Mouse (Mus musculus): ENCODE data around the gene Omp.

The Omp gene

DNA sequence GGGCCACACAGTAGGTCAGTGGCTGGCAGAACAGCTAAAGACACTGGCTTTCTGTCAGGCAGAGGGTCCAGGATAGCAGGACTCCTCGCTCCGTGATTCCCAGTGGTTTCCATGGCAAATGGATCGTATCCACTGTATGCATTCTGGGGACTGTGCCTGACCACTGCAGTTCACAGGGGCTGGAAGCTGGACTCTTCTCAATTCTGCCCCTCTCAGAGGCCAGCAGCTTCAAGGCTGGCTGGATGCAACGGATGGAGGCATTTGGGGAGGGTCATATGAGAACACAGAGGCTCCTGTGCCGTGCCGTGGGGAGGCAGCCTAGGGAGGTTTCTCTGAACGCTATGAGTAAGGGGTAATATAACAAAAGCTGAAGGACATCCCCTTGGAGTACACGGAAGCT, 3.1 kb downstream of the Omp start:
- WGBS = 77% methylated on average over 8 of the region's 8 CpGs

DNA sequence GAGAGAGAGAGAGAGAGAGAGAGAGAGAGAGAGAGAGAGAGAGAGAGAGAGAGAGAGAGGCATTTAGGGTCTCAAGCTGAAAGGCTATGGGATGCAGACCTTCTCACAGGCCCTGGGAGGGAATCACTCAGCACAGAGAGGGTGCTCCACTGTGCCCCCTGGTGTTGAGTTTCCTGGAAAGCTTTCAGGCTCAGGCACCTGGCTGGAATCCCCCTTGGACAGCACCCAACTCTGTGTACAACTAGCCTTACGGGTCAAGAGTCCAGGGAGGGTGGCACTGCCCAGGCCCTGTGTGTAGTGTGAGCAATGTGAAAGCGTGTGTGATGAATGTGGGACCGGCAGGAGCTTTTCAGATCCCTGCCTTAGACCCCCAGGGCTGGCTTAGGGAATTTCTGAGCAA, 4.1 kb downstream of the Omp start:
- WGBS = 81% methylated on average over 3 of the region's 3 CpGs

DNA sequence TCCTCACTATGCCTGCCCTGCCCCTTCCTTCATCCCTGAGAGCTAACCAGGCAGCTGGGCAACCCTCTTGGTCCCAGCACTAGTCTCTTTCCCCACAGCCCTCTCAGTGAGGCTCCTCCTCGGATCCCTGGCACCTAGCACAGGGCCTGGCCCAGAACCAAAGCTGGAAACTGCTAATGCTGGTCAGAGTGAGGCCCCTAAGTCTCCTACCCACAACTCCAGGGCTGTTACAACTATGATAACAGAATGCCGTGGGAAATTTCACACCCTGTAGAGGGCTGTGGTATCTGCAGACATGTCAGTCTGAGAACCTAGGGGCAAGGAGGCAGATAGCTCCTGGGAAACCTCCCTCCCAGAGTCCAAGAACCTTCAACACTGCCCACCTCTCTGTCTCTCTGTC, 4.7 kb downstream of the Omp start:
- 53% methylated on average over 2 of the region's 2 CpGs for WGBS

DNA sequence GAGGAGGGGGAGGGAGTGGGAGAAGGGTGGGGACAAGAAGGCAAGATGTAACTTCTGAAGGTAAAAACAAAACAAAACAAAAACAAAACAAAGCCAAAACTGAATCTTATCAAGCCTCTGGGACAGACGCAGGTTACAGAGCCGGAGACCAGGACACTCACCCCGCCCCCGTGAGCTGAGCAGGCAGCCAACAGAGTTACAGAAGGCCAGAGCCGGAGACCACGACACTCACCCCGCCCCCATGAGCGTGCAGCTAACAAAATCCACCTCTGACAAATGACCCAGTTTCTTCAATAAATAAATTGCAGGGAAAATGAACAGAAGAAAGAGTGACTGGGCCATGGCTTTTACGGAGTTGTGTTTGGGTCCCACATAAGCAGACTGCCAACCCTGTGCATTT, 6.1 kb downstream of the Omp start:
- 65% methylated on average over 9 of the region's 9 CpGs for WGBS

DNA sequence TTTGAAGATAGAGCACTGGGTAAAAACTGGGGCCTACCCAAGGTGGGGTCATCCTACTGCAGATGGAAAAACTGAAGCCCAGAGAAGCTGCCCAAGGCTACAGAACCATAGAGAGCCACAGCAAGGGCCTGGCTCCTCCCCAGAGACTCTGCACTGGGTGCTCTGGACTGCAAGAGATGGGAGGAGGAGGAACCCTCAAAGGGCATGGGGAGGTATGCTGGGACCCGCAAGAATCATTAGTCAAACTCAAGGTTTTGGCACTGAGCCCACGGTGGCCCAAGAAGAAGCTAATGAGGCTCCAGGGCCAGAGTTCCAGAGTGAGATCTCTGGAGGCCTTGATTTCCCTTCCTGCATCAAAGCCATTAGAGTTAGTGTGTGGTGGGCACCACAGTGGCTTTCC, 7.3 kb downstream of the Omp start:
- WGBS = 75% methylated on average over 2 of the region's 2 CpGs

DNA sequence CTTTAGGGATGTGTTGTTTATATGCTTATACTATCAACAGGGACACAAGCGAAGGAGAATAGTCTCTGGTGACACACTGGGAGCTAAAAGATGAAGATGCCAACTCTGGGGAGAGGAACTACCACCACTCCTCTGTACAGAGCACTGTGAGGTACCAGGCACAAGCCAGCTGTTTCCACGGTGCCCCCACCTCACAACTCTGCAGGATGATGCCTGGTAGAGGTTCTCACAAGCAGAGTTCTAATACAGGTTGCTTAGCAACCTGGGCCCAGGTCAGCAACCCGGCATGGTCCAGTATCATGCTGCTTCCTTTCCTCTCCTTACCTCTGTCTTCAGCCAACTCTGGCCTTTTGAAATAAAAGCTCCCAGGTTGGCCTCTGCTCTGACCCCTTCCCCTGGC, 7.7 kb downstream of the Omp start:
- 58% methylated on average over 3 of the region's 3 CpGs for WGBS

DNA sequence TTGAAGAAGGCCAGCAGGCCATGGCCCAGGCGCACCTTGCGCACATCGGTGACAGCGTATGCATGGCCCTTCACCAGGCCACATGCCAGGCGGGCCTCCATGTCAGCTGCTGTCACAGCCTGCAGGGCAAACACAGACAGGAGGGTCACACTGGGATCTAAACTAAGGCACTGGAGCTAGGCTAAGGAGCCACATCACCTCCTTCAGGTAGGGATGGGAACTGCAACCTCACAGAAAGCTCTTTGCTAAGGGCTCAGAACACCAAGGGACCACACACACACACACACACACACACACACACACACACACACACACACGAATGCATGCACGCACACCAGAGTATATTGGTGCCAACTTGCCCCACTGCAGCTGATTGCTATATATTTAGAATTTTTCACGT, 13.6 kb downstream of the Omp start:
- 94% methylated on average over 8 of the region's 8 CpGs for WGBS

DNA sequence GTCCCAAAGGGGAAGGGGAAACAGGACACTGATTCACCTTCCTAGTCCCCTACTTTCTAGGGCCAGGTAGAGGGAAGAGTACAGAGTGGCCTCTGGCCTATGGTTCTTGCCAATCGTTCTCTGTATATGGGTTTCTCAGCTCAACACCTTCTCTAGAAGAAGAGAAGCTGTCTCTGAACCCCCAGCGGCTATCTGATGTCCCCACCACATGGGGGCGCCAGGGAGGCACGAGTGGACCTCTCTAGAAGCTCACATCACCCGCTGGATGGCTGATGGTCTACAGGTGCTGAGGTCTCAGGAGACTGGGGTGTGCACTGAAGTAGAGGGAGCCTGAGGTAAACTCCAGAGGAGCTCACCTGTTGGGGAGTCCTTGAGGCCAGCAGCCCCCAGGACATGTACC, 19.8 kb downstream of the Omp start:
- 47% methylated on average over 5 of the region's 5 CpGs for WGBS

DNA sequence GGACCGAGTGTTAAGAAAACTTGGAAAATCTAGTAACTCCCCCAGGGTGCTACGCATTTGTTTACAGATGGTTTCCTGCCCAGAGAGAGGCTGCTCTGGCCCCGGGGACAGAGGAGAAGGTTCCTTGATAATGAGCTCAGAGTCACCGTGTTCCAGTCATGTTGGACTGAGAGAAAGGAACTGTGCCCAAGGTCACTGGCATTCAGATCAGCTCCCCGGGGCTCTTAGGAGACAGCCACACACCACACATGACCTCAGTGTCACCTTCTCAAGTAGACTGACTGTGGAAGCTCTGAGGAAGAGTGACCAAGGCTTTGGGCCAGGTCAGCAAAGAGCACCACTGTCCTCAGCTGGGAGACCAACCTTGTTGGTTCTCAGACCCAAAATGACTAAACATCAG, 20.6 kb downstream of the Omp start:
- 69% methylated on average over 5 of the region's 5 CpGs for WGBS

DNA sequence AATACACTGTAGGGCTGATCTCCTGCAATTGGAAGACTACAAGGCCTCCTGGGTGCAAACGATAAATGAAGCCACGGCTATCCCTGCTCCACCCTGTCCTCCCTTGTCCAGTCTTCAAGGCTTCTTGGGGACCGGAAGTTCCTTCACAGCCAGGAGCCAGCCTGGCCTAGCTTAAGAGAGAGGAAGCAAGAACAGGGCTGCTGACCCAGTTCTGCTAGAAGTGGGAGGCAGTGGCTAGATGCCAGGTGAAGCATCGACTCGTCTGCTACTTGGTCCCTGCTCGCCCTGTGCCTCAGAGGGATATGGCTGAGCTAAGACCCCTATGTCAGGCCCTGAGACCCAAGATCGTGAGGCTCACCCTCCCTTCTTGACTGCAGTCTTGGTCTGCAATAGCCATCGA, 23.6 kb downstream of the Omp start:
- 47% methylated on average over 8 of the region's 8 CpGs for WGBS

DNA sequence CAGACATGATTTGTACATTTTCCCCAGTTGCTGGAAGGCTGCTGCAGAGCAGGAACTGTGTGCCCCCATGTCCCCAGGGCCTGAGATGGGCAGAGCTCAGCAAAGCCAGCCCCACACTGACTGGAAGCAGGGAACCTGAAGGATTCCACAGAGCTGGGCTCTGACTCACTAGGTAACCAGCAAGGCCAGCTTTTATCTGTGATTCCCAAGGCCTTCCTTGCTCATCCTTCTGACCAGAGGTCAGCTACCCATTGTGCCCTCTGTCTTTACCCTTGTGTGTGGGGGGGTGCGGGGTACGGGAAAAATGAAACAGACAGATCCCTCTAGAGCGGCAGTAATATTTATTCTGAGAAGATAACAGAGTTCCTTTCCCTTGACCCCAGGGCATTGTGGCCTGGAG, 24.1 kb downstream of the Omp start:
- WGBS = 79% methylated on average over 3 of the region's 3 CpGs

DNA sequence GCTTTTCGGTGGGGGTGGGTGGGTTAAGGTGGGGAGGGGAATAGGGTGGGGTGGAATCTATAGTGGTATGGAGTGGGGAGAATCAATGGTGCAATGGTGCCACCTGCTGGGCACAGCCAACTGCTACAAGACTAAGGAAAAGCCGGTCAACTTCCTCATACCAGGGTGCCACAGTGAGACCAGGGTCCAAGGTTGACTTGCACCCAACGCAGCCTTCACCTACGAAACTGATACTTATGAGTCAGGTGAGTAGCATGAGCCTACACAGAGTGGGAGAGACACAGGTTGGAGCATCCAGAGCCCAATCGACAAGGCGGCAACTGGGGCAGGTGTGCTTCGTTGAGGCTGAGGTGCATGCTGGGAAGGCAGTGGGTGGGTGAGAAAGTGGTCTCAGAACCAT, 25.0 kb downstream of the Omp start:
- 5% methylated on average over 7 of the region's 7 CpGs for WGBS

DNA sequence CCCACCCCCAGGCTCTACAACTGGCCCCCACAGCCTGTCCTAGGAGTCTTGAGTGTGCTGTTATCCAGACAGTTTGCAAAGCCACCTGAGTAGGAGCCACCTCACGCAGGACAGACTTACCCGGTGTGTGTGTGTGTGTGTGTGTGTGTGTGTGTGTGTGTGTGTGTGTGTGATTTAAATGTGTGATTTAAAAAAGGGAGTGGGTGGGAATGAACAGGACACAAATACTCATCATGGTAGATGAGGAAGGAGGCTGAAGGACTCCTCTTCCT, 25.4 kb downstream of the Omp start:
- 44% methylated on average over 2 of the region's 2 CpGs for WGBS

DNA sequence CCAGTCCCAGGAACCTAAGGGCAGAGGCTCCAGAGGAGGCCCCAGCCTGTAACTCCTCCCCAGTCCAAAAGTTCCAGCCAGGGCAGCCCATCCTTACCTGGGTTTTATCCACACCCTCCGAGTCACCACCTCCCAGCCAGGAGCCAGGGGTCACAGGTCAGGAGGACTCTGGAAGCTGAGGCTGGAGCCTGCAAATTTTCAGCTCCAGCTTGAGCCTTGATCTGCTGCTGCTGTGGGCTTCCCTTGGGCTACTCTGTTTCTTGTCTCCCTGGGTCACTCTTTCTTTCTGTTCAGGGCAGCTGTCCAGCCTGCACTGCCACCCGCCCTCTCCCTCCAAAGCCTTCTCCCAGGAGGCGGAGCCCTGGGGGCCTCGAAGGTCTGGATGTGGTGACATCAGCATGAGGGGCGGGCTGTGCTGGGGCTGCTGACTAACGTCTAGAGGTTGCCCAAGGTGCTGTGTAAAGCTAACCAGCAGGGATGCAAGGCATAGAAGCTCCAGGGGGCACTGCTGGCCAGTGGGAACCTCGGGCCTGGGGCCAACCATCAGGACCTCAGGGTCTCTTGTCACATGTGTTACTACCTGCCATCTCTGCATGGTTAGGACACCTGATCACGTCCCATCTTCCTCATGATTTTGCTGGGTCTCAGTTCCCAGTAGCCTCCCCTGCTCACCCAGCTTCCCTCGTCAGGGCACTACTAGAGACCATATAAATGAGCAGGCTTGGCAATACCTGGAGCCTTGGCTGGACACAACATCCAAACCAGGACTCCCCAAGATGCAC, 25.9 kb downstream of the Omp start, which contains the start of gene Myo7a:
Myo7a (minus strand) TSS at position 346 of the 782 bp plus-strand sequence.
- 53% methylated on average over 9 of the region's 9 CpGs for WGBS

DNA sequence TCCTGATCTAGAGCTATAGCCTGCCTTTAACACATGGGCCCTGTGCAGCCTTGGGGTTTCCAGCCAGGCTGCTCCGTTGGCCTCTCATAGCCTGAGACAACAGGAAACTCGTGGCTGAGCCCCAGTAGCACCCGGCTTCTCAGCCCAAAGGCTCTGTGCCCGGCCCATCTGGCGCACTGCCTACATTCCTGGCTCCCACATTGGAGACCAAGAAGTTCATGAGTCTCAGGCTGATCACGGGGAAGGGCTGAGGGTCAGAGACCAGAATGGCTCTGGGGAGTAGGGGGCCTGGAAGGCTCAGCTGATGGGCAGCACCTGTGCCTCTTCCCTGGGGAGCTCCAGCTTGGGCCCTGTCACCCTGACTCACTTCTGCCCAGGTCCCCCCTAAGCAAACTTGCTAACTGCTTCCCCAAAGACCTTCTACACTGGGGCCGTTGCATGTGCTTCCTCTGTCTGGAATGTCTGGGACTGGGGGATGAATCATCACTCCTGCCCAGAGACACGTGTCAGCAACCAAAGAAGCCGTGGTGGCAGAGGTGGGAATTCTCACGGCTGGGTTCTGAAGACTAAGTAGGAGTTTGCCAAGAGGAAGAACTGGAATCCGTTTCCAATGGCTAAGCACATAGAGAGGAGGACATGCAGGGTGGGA, 28.2 kb downstream of the Omp start:
- WGBS = 51% methylated on average over 11 of the region's 11 CpGs

DNA sequence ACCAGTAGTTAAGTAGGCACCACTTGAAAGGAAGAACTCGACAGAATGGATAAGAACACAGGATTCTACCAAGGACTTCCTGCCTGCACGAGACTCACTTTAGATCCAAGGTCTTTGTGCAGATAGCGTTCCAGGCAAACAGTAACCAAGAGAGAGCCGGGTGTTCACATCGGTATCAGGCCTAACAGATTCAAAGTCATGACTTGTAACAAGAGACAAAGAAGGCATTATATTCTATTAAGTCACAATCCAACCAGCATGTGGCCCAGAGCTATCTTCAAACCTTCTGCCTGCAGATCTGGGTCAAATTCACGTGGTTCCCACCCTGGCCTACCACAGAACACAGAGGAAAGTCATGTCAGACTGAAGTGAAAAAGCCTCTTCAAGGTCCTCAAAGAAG, 30.6 kb downstream of the Omp start:
- 76% methylated on average over 6 of the region's 6 CpGs for WGBS

DNA sequence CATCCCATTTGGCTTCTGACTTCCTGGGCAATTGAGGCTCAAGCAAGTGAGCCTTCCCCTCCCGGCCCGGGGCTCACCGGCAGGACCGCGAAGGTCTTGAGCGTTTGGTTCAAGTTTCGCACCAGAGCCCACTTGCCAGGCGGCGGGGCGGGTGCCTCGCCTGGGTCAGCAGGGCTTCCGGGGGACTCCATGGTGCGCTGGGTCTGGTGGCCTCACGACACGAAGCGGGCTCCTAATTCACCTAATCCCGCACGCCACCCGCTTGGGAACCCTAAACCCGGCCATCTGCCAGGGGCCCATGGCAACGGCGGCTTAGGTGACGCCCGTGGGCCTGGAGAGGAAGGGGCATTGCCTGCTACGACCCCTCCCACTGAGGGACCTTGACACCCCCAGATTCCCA, 34.1 kb downstream of the Omp start:
- 15% methylated on average over 25 of the region's 25 CpGs for WGBS

DNA sequence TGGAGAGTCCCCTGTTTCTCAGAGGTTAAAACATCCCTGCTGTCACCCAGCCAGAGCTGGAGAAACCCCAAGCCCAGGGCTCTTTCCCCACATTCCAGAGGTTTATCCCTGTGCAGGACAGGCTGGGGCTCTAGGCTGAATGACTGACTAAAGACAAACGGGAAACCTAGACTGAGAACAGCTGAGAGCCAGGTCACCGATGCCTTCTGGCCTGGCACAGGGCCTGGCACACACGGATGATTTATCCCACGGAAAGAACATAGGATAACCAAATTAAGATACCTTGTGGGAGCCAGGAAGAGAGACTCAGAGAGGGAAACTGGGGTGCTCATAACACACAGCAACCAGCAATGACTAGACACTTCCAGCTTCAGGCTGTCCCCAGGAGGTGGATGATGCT, 35.5 kb downstream of the Omp start:
- WGBS = 54% methylated on average over 4 of the region's 4 CpGs

DNA sequence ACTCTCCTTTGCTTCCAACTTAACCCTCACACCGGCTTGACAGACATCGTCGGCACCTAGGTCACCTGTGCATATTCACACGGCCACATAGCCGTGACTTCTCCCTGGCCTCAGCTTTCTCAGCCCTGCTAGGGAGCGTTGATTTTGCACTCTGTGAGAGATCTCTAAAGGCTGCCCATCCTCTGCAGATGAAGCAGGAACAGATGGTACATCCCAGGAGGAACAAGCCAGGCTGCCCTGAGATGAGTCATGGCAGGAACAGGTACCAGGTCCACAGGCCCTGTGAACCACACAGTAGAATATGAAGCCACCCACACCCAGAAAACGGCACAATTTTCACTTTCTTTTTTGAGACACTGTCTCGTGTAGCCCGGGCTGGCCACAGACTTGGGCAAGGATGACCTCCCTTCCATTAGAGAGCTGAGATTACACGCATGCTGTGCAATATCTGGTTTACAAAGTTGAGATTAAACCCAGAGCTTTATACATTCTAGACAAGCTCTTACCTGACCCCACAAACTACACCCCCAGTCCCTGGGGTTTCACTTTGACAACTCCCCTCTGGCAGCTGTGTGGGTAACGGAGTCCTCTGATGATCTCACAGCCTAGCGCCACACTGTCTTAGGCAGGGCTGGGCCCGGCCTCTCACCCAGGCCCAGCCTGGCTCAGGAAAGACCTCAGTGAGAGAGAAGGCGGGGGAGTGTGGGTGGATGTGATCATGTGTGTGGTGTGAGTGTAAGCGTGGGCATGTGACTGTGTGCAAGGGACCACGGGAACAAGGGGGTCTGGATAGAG, 36.5 kb downstream of the Omp start:
- WGBS = 73% methylated on average over 16 of the region's 16 CpGs

DNA sequence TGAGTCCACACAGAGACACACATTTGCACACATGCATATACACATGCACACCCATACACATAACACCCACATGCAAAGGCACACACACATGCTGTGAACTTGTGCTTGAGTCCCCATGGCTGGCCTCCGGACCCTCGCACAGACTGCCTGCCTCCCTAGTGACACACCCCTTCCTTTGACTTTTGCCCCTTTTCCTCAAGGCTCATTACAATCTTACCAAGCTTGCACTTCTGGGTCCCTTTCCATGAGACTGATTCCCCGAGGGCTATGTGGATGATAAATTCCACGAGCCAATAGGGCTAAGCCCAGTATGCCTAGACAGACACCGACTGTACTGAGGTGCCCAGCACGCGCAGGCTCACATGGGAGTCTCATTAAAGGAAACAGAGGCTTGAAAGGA, 39.0 kb downstream of the Omp start:
- 88% methylated on average over 7 of the region's 7 CpGs for WGBS

DNA sequence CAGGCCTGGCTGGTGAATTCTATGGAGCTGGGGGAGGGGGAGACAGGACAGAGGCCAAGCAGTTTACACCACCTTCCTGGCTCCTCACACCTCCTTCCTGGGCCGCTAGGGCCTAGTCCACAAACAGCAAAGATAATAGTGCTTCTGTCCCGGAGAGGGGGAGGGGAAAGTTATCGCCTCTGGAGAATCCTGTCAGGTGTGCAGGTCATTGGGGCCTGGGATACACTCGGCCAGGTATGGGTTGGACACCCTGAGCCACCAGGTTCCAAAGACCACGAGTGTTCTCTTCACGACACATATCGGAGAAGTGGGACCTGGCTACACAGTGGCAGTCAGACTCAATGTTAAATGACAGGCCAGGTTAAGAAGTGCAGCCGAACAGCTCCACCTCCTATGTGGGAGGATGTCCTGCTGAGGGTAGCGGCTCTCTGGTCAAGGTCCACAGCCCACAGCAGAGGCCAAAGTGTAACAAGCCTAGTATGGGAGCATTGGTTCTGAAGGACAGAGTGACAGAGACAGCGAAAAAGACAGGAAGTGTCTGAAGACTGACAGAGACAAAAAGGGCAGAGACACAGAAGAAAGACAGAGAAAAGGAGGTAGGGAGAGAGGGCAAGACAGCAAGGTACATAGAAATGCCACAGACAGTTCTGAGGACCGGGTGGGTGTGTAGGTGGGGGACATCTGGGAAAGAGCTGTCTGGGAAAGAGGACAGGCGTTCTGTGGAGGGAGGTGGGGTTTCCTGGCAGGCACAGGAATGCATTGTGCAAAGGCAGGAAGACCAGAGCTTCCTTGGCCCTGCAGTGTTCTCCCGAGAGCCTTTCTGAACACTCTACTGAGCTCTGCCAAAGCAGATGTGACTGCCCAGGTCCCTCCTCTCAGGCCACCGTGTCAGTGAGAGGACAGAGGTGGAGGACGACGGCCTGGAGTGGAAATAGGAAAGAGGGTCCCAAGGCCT, 40.5 kb downstream of the Omp start:
- 65% methylated on average over 16 of the region's 16 CpGs for WGBS

DNA sequence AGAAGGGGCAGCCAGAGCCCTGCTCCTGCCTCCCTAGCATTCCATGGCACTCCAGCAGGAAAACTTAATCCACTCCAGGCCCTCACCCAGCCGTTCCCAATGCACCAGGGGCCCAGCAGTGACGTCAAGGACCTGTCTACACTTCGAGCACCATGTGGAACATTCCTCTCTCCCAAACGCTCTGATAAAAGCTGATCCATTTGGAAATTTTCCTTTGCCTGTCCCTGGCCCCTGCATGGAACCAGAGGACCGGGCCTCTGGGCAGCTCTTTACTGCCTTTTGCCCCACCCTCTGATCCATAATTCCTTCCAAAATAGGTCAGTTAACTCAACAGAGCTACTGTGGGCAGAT, 41.4 kb downstream of the Omp start:
- WGBS = 82% methylated on average over 5 of the region's 5 CpGs

Measured in cerebral cortex, adult 2 months (tissue).